Mouse (Mus musculus) bone marrow macrophage, adult 2 months (primary cell): ENCODE data around the gene Pde4dip.

ENCODE experiments used
- CTCF ChIP-seq: IDR thresholded peaks from 2 replicates; pipeline ENCODE4 v1.5.1; 2012; ENCODE audit warnings: low read depth, mild to moderate bottlenecking, low read length, moderate library complexity
- POLR2A ChIP-seq: IDR thresholded peaks from 2 replicates; pipeline ENCODE4 v1.6.1; 2012; ENCODE audit warnings: mild to moderate bottlenecking, low read depth, low read length, borderline replicate concordance

- TF ChIP-seq POLR2A (no peak), CTCF (no peak)
Measured at GRCm38 (mm10) chr3:97676126-97676525, 212.4 kb downstream of the Pde4dip start.
